In genomic region chr1:82207511-82207910, GRCm38 (mm10) we compare ENCODE assay signal across 23 mouse cellular contexts. TPM values are rescaled to one million over a fixed set of nuclear protein-coding genes. Genes with fewer than 3 reads are reported as not detected.
"Had no signal": no experiment of that assay in that cellular context is flagged by ENCODE, and none has a peak within 500 bp of the region (broad histone marks: within the 10 kb centered on the region; RNA-seq: fewer than 3 reads in every experiment).

No protein-coding gene starts in this region.

- H3K4me3 ChIP-seq: lung, embryonic 15.5 days; midbrain, embryonic 10.5 days; midbrain, embryonic 12.5 days; myocyte; neural tube, embryonic 13.5 days; neural tube, embryonic 15.5 days had no signal

- ATAC-seq: lung, postnatal 0 days; midbrain, embryonic 16.5 days had no signal

- H3K27ac ChIP-seq: lung, embryonic 15.5 days; midbrain, embryonic 10.5 days; midbrain, embryonic 12.5 days; neural tube, embryonic 13.5 days; neural tube, embryonic 15.5 days had no signal

- DNase-seq: lung, adult 18-20 months; lung, postnatal 14 days; lung, postnatal 4 days; midbrain, embryonic 14.5 days; retina, postnatal 1 day; right cerebral cortex, adult 18-20 months; right cerebral cortex, postnatal 25 days; right cerebral cortex, postnatal 4 days; spleen, adult 18-20 months; thymus, adult 18-20 months; thymus, postnatal 14 days; thymus, postnatal 36 days had no signal

RNA-seq across cellular contexts. Expression of gene Gm9747, which starts 25.4 kb away (rescaled TPM):
- total RNA-seq: megakaryocyte, adult 5-6 weeks; megakaryocyte-erythroid progenitor cell, adult 5-6 weeks had no signal
- polyA plus RNA-seq: small intestine, adult 2 months had no signal
